ENCODE assay signal across 10 mouse cellular contexts in the genomic region with DNA sequence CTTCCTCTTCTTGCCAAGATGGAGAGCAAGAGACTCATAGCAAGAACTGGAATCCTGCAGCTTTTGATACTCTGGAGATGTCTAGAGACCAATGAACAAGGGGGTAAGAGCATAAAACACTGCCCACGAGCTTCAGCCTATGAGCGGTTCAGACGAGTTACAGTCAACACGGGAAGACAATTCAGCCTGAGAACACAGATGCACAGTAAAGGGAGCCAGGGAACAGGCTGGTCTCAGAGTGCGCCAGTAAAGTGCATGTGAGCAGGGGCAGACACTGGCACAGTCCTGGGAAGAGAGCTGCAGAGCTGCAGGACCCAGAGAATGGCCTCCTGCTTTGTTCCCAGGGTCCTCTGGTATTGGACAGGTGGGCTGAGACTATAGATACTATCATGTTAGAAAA.
"Had no signal": no experiment of that assay in that cellular context is flagged by ENCODE, and none has a peak within 500 bp of the region (broad histone marks: within the 10 kb centered on the region; RNA-seq: fewer than 3 reads in every experiment).

No protein-coding gene starts in this region.

- DNase-seq: kidney, adult 18-20 months; kidney, postnatal 10 days; kidney, postnatal 4 days; lung, embryonic 14.5 days; lung, postnatal 10 days; lung, postnatal 4 days; midbrain, embryonic 14.5 days; right cerebral cortex, postnatal 14 days; thymus, adult 2 months; thymus, postnatal 25 days had no signal
